Mouse (Mus musculus): ENCODE measurements around the gene Urad. TPM values are rescaled to one million over a fixed set of nuclear protein-coding genes. Genes with fewer than 3 reads are reported as not detected.

Gene Urad
- total RNA-seq, 2 experiments from 2014 or later, result not detected

DNA sequence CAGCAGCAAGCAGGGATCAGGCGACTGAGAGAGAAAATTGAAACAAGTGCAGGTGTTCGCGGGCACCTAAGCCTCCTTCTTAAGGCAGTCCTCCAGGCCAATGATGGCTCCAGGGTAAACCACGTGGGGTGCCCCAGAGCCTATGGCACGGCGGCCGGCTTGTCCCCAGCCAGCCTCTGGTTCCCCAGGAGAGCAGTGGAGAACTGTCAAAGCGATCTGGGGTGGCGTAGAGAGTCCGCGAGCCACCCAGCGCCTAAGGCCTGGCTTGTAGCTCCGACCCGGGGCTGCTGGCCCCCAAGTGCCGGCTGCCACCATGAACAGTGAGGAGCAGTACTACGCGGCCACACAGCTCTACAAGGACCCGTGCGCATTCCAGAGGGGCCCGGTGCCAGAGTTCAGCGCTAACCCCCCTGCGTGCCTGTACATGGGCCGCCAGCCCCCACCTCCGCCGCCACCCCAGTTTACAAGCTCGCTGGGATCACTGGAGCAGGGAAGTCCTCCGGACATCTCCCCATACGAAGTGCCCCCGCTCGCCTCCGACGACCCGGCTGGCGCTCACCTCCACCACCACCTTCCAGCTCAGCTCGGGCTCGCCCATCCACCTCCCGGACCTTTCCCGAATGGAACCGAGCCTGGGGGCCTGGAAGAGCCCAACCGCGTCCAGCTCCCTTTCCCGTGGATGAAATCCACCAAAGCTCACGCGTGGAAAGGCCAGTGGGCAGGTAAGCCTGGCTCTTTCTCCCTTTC, 52.1 kb downstream of the Urad start, which contains the start of gene Pdx1:
Gene Pdx1, plus strand, starts transcription at position 34 of the 747 bp plus-strand sequence.
- DNase-seq (ENCODE audit: low spot score), result no peak

- DNase-seq (ENCODE audit: low spot score), result no peak
Observed at GRCm38 (mm10) chr5:147269371-147269770, 52.9 kb downstream of the Urad start.

GRCm38 (mm10) chr5:147268728-147269127, 53.5 kb downstream of the Urad start:
- DNase-seq (ENCODE audit: low spot score), result no peak

GRCm38 (mm10) chr5:147267434-147267833, 54.8 kb downstream of the Urad start:
- DNase-seq (ENCODE audit: low spot score), result no peak

Small RNAs within 50 kb of the gene (microRNA-seq; reads per million reads assigned to microRNA genes)
- not detected for gene Mir7k

Other genes with a start within 250 kb of the Urad start
- 1 to 10 TPM; 2.2 to 2.5 TPM for gene Lnx2, start 245.9 kb downstream of the Urad start, total RNA-seq (2021)
- gene Polr1d, start 245.4 kb downstream of the Urad start, total RNA-seq (2021), result 10 to 100 TPM; 83.4 to 85.4 TPM
- not detected for gene Gsx1, start 133.7 kb downstream of the Urad start, total RNA-seq (2021)
- gene Pdx1, start 52.5 kb downstream of the Urad start, total RNA-seq (2021), result not detected
- gene Cdx2, start 15.2 kb downstream of the Urad start, total RNA-seq (2021), result not detected
- gene Flt3, start 78.0 kb upstream of the Urad start, total RNA-seq (2021), result under 1 TPM; 0.07 TPM
- gene Pan3, start 107.7 kb upstream of the Urad start, total RNA-seq (2021), result 10 to 100 TPM; 19.4 to 20.0 TPM